Mouse (Mus musculus) lung, postnatal 36 days (tissue): ENCODE measurements around the gene Spire2.
A peak's percentile ranks its signal among the peaks of the same experiment; 100 is the strongest.
"Not testable (repeated sequence)": the region's sequence is repeated elsewhere in the genome, so short reads cannot be mapped to it uniquely, and the experiment has no call there.

Experiments
- DNase-seq: peaks from one replicate; pipeline ENCODE4 v3.0.0; 2022; ENCODE audit warnings: mixed read lengths

The Spire2 gene

DNA sequence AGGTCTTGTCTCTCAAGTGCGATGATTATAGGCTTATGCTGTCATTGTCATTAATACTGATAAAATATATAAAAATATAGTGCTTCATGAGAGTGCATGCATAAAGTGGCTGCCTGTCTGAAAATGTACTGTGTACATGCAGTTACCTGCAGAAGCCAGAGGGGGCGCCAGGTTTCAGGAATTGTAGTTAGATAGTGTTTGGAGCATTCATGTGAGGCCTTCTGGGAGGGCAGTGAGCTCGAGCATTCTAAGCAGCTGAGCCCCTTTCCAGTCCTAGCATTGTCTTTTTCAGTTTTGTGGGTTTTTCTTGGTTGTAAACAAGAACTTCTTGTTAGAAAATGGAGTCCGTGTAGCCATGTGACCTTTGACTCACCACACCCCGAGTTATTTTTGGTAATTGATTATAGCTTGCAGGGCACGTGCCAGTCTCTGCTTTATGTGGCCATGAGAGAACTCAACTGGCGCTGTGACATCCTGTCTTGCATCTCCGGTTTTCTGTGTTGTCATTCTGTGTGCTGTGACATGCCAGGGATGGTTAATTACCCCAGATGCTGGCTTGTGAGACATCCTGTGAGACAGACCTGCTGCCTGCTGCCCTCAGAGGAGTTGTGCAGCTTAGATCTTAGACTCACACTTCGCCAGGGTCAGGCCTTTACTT lies 52.5 kb downstream of the Spire2 start:
- no peak for DNase-seq

DNA sequence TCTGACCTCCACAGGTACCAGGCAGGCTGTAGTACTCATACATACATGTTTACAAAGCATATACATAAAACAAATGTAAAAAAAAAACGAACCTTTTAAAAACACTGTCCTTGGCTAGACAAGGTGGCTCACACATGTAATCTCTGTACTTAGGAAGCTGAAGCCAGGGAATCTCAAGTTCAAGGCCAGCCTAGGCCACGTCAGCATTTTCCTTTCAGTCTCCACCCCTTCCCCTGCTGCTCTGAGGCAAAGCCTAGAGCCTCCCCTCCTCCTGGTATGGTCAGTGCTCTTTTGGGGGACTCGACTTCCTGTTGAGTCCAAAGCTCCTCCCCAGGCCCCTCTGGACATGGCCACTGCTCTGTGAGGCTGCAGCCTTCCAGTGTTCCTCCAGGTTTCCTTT lies 54.5 kb downstream of the Spire2 start:
- DNase-seq = no peak

GRCm38 (mm10) chr8:123387801-123388200 lies 55.3 kb downstream of the Spire2 start:
- DNase-seq = no peak

- peak; percentile 72 for DNase-seq
These were observed 56.5 kb downstream of the Spire2 start for GRCm38 (mm10) chr8:123389026-123389425.

DNA sequence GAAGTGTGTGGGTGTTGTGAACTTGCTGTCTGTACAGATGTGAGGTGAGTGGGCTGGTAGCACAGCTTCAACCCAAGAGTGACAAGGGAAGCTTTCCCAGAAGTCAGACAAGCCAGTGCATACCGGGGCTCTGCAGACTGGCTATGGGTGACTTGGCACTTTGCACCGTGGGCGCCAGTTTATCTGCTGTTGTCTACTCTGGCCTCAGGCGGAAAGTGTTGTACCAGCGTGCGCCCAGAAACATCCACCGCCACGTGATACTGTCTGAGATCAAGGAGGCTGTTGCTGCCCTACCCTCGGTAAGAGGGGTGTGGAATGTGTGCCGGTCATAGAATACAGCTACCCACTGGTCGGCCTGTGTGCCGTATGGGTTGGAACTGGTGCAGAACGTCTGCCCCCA lies 65.8 kb downstream of the Spire2 start:
- DNase-seq = no peak

- no peak for DNase-seq
These were observed 69.4 kb downstream of the Spire2 start for GRCm38 (mm10) chr8:123401936-123402335.

GRCm38 (mm10) chr8:123402730-123403326 lies 70.3 kb downstream of the Spire2 start:
- no peak for DNase-seq

GRCm38 (mm10) chr8:123404521-123404920 lies 72.0 kb downstream of the Spire2 start:
- DNase-seq = no peak

GRCm38 (mm10) chr8:123406786-123407185 lies 74.3 kb downstream of the Spire2 start, which contains the start of gene Mc1r:
Gene Mc1r, plus strand, starts transcription at chr8:123407107.
- peak; percentile 71 for DNase-seq

DNA sequence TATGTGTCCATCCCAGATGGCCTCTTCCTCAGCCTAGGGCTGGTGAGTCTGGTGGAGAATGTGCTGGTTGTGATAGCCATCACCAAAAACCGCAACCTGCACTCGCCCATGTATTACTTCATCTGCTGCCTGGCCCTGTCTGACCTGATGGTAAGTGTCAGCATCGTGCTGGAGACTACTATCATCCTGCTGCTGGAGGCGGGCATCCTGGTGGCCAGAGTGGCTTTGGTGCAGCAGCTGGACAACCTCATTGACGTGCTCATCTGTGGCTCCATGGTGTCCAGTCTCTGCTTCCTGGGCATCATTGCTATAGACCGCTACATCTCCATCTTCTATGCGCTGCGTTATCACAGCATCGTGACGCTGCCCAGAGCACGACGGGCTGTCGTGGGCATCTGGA lies 75.1 kb downstream of the Spire2 start:
- no peak for DNase-seq

DNA sequence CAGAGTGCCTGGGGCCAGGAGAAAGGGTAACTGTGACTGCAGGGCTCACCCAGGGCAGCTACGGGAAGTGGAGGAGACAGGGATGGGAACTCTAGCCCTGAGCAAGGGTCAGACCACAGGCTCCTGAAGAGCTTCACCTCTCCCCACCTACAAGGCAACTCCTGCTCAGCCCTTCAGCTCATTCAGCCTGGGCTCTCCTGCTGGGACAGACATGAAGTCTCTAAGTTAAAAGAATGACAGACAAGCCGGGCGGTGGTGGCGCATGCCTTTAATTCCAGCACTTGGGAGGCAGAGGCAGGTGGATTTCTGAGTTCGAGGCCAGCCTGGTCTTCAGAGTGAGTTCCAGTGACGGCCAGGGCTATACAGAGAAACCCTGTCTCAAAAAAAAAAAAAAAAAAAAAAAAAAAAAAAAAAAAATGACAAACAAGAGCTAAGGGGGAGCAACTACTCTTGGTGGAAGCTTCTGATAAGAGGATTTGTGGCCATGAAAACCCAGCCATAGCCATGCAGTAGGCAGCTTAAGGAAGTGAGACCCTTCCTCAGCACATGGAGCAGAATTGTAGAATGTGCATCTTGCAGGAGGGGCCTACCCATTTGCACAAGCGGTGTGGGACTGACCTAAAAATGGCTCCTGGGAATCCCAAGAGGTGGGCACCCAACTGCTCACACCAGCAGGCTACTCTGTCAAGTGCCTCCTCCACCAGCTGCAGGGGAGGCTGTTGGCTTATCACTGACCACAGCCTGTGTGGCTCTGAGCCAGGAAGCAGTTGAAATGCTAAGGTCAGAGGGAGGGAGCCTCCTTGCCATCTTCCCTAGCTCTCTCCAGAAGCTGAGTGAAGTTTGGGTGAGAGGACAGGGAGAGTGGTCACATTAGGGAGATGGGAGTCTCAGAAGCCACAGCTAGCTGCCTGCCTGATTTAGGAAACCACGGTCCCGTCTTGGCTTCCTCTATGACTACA lies 76.4 kb downstream of the Spire2 start:
- no peak for DNase-seq

GRCm38 (mm10) chr8:123410049-123410587 lies 77.6 kb downstream of the Spire2 start:
- peak; percentile 20 for DNase-seq

GRCm38 (mm10) chr8:123410788-123411187 lies 78.3 kb downstream of the Spire2 start:
- DNase-seq = no peak

DNA sequence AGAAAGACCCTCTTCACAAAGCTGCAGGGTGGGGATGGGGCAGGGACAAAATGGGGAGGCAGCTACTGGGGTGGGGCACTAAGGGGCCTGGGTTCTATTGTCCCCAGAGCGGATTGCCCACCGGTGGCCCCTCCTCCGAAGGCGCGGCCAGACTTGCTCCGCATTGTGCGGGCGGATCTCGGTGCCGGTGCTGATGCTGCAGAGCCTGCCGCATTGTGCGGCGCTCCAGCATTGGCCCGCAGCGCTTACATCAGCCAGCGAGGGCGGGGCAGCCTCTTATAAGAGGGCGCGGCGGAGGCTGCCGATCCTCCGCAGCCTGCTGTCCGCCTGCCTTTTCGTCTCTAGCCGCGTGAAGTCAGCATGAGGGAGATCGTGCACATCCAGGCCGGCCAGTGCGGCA lies 78.7 kb downstream of the Spire2 start, which contains the start of gene Tubb3:
Gene Tubb3, plus strand, starts transcription at position 179 of the 400 bp plus-strand sequence.
- DNase-seq = peak; percentile 40

- no peak for DNase-seq
These were observed 79.3 kb downstream of the Spire2 start for GRCm38 (mm10) chr8:123411781-123412327.

- DNase-seq = peak; percentile 7
These were observed 80.2 kb downstream of the Spire2 start for GRCm38 (mm10) chr8:123412560-123413170.

DNA sequence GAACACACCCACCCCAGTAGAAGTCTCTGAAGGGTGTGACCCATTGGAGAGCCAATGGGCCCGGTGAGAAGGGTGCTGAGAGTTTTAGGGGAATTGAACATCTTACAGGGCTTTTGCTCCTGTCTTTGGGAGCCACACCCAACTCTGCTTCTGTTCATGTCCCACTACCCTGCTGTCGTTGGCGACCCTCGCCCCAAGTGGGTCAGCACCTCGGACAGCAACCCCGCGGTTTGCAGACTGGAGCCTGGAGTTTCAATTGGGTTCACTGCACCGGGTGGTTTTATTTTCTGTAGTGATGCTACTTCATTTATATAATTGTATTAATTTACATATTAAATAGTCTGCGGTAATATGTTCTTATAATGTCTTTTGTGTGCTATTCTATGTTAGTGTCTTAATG lies 81.7 kb downstream of the Spire2 start:
- no peak for DNase-seq

DNA sequence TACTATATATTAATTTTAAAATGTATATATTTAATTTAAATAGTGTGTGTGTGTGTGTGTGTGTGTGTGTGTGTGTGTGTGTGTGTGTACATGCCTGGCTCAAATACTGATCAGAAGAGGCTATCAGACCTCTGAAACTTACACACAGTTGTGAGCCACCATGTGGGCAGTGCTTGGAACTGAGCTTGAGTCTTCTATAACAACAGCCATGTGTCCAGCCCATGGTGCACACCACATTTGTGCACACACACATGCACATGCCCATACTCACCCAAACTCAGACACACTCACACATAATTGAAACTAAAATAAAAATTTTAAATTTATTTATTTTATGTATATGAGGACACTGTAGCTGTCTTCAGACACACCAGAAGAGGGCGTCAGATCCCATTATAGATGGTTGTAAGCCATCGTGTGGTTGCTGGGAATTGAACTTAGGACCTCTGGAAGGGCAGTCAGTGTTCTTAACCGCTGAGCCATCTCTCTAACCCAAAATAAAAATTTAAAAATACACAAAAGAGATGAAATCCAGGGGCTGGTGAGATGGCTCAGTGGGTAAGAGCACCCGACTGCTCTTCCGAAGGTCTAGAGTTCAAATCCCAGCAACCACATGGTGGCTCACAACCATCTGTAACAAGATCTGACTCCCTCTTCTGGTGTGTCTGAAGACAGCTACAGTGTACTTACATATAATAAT lies 82.6 kb downstream of the Spire2 start:
- DNase-seq = not testable (repeated sequence)

- DNase-seq = peak; percentile 28
These were observed 83.7 kb downstream of the Spire2 start for GRCm38 (mm10) chr8:123415967-123416943.

DNA sequence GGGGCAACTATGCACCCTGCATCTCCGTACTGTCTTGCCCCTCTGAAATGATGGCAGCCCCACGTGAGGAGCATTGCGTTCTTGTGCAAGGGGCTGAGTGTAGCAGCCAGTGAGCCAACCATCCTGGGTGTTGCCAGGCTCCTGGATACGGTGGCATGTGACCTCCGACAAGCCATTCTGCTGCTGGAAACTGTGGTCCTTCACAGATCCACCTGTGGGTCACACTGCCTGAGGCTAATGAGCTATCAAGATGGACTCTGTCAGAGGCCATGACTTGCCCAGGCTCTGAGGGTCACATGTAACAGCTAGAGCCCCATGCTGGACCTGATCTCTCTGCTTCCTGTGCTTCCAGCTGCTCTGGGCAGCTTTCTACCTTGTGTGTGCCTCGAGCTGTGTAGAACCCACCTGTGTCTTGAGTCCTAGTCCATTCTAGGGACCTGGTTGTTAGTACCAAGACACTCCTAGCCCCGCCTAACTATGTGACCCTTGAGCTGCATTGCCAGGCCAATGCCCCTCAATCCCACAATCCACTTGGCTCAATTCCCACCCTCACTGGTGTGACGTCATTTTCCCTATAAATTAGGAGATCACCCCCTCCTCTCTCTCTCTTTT lies 84.5 kb downstream of the Spire2 start:
- no peak for DNase-seq
